Mouse (Mus musculus): ENCODE results near the gene 1110059E24Rik. TPM values are rescaled to one million over a fixed set of nuclear protein-coding genes. Genes with fewer than 3 reads are reported as not detected.

Gene 1110059E24Rik
- 201 TPM for polyA plus RNA-seq (2014; fragmentation: Illumina TruSeq; extraction: RNeasy Lipid Tissue Mini Kit (QIAGEN cat#74804); ENCODE audit: low read depth, low replicate concordance)

GRCm38 (mm10) chr19:21652285-21653171, at the start of gene 1110059E24Rik:
1110059E24Rik (minus strand) TSS chr19:21652976.

GRCm38 (mm10) chr19:21653172-21653981, 601 bp upstream of the 1110059E24Rik start, which contains the start of gene Abhd17b:
Abhd17b (plus strand) TSS chr19:21653185.

Other genes with a start within 250 kb of the 1110059E24Rik start
- 73.0 TPM for gene Gda, start 179.5 kb downstream of the 1110059E24Rik start, polyA plus RNA-seq (2014; fragmentation: Illumina TruSeq; extraction: RNeasy Lipid Tissue Mini Kit (QIAGEN cat#74804); ENCODE audit: low read depth, low replicate concordance)
- 218 TPM for gene Abhd17b, start 209 bp upstream of the 1110059E24Rik start, polyA plus RNA-seq (2014; fragmentation: Illumina TruSeq; extraction: RNeasy Lipid Tissue Mini Kit (QIAGEN cat#74804); ENCODE audit: low read depth, low replicate concordance)
- 15.3 TPM for gene Cemip2, start 125.4 kb upstream of the 1110059E24Rik start, polyA plus RNA-seq (2014; fragmentation: Illumina TruSeq; extraction: RNeasy Lipid Tissue Mini Kit (QIAGEN cat#74804); ENCODE audit: low read depth, low replicate concordance)